Mouse (Mus musculus) forebrain, embryonic 11.5 days (tissue): Measurements from ENCODE around the gene 1500015O10Rik. TPM values are rescaled to one million over a fixed set of nuclear protein-coding genes. Genes with fewer than 3 reads are reported as not detected.

Experiments
- ATAC-seq: fragments of 200-750 bp; cut with Nextera tagmentation; replicated peaks from 2 replicates; pipeline ENCODE4 v1.8.0; 2017; ENCODE audit warnings: moderate TSS enrichment; ENCODE audit not compliant: low FRiP score
- DNase-seq: peaks from one replicate; pipeline ENCODE4 v3.0.0-alpha.2; 2017; ENCODE audit warnings: low spot score
- H3K27ac ChIP-seq: fragments of 300-500 bp; sonication (generic); 2 replicates; pipeline ENCODE4 v1.5.1; 2014; ENCODE audit warnings: low read depth, low read length
- H3K27me3 ChIP-seq: fragments of 300-500 bp; sonication (generic); 2 replicates; pipeline ENCODE4 v1.6.1; 2014; ENCODE audit warnings: mild to moderate bottlenecking, low read length, mixed read lengths; ENCODE audit not compliant: control insufficient read depth, insufficient read depth
- H3K36me3 ChIP-seq: fragments of 300-500 bp; sonication (generic); 2 replicates; pipeline ENCODE4 v1.6.1; 2014; ENCODE audit warnings: mild to moderate bottlenecking, low read length, moderate library complexity, mixed read lengths; ENCODE audit not compliant: control insufficient read depth, insufficient read depth
- H3K4me1 ChIP-seq: fragments of 300-500 bp; sonication (generic); replicated peaks from 2 replicates; pipeline ENCODE4 v1.6.1; 2014; ENCODE audit warnings: low read length, mixed read lengths; ENCODE audit not compliant: control insufficient read depth, insufficient read depth
- H3K4me2 ChIP-seq: fragments of 300-500 bp; sonication (generic); 2 replicates; pipeline ENCODE4 v1.6.1; 2014; ENCODE audit warnings: low read depth, mild to moderate bottlenecking, low read length, moderate library complexity, mixed read lengths; ENCODE audit not compliant: severe bottlenecking
- H3K4me3 ChIP-seq: fragments of 300-500 bp; sonication (generic); 2 replicates; pipeline ENCODE4 v1.5.1; 2014; ENCODE audit warnings: low read depth, low read length
- H3K9ac ChIP-seq: fragments of 300-500 bp; sonication (generic); 2 replicates; pipeline ENCODE4 v1.6.1; 2014; ENCODE audit warnings: low read length
- H3K9me3 ChIP-seq: fragments of 300-500 bp; sonication (generic); 2 replicates; pipeline ENCODE4 v1.6.1; 2016; ENCODE audit warnings: low read length, mixed read lengths; ENCODE audit not compliant: control insufficient read depth
- WGBS: fragments of 180-500 bp; shearing (Covaris S2); extraction: QIAGEN DNeasy Blood & Tissue Kit; methylation state at CpG from one replicate; pipeline ENCODE4 v1.1.7; 2014; 5-methylcytosine and 5-hydroxymethylcytosine counted together
- polyA plus RNA-seq: library from polyadenylated mRNA; unstranded; fragments of >200 nt; fragmentation: Nextera tagmentation; extraction: Ambion mirVana; gene quantifications from 2 replicates; pipeline ENCODE4 v1.2.1, GENCODE M21; 2014

Gene 1500015O10Rik
- polyA plus RNA-seq, 1 experiment from 2014 or later: 0.79 TPM

GRCm38 (mm10) chr1:43766328-43766727, 35.9 kb downstream of the 1500015O10Rik start:
- Histone ChIP-seq H3K4me2 (no peak overlapping the region), H3K36me3 (no peaks in the 10 kb centered on the region), H3K27ac (no peak overlapping the region), H3K9ac (no peak overlapping the region), H3K27me3 (no peaks in the 10 kb centered on the region), H3K9me3 (no peaks in the 10 kb centered on the region), H3K4me1 (no peaks in the 10 kb centered on the region), H3K4me3 (no peak overlapping the region)
- 94% methylated on average over 2 of the region's 2 CpGs for WGBS
- ATAC-seq (no peak), DNase-seq (no peak)

- Histone ChIP-seq H3K4me1 (no peaks in the 10 kb centered on the region), H3K27ac (no peak overlapping the region), H3K9me3 (no peaks in the 10 kb centered on the region), H3K36me3 (no peaks in the 10 kb centered on the region), H3K27me3 (no peaks in the 10 kb centered on the region), H3K4me2 (no peak overlapping the region), H3K9ac (no peak overlapping the region), H3K4me3 (no peak overlapping the region)
- DNase-seq (no peak), ATAC-seq (no peak)
- 84% methylated on average over 4 of the region's 4 CpGs for WGBS
Observed at GRCm38 (mm10) chr1:43768385-43768990, 38.1 kb downstream of the 1500015O10Rik start.

GRCm38 (mm10) chr1:43769348-43769747, 38.9 kb downstream of the 1500015O10Rik start:
- Histone ChIP-seq H3K27me3 (no peaks in the 10 kb centered on the region), H3K4me2 (no peak overlapping the region), H3K4me1 (no peaks in the 10 kb centered on the region), H3K9me3 (no peaks in the 10 kb centered on the region), H3K4me3 (no peak overlapping the region), H3K27ac (no peak overlapping the region), H3K9ac (no peak overlapping the region), H3K36me3 (no peaks in the 10 kb centered on the region)
- DNase-seq (no peak), ATAC-seq (no peak)
- WGBS: 83% methylated on average over 1 of the region's 1 CpGs

GRCm38 (mm10) chr1:43770032-43770431, 39.6 kb downstream of the 1500015O10Rik start:
- no peak overlapping the region for H3K9ac ChIP-seq
- no peak overlapping the region for H3K27ac ChIP-seq
- H3K27me3 ChIP-seq: no peaks in the 10 kb centered on the region
- WGBS: 81% methylated on average over 3 of the region's 3 CpGs
- H3K4me2 ChIP-seq: no peak overlapping the region
- H3K4me3 ChIP-seq: no peak overlapping the region
- H3K36me3 ChIP-seq: no peaks in the 10 kb centered on the region
- DNase-seq (no peak), ATAC-seq (no peak)
- no peaks in the 10 kb centered on the region for H3K4me1 ChIP-seq
- H3K9me3 ChIP-seq: no peaks in the 10 kb centered on the region

GRCm38 (mm10) chr1:43772694-43773093, 42.3 kb downstream of the 1500015O10Rik start:
- H3K4me3 ChIP-seq: no peak overlapping the region
- no peaks in the 10 kb centered on the region for H3K36me3 ChIP-seq
- H3K9me3 ChIP-seq: no peaks in the 10 kb centered on the region
- no peak overlapping the region for H3K27ac ChIP-seq
- no peak for ATAC-seq
- H3K4me1 ChIP-seq: no peaks in the 10 kb centered on the region
- H3K27me3 ChIP-seq: no peaks in the 10 kb centered on the region
- over 99% methylated on average over 3 of the region's 3 CpGs for WGBS
- no peak for DNase-seq
- H3K9ac ChIP-seq: no peak overlapping the region
- H3K4me2 ChIP-seq: no peak overlapping the region

- no peak overlapping the region for H3K27ac ChIP-seq
- ATAC-seq (no peak), DNase-seq (peak; percentile 26)
- no peaks in the 10 kb centered on the region; the same call in 1 of the 2 replicates for H3K36me3 ChIP-seq
- no peaks in the 10 kb centered on the region for H3K27me3 ChIP-seq
- H3K9me3 ChIP-seq: no peaks in the 10 kb centered on the region
- H3K9ac ChIP-seq: no peak overlapping the region
- H3K4me2 ChIP-seq: no peak overlapping the region
- H3K4me3 ChIP-seq: no peak overlapping the region
- no peaks in the 10 kb centered on the region for H3K4me1 ChIP-seq
- 98% methylated on average over 4 of the region's 4 CpGs for WGBS
Observed at GRCm38 (mm10) chr1:43774126-43774525, 43.7 kb downstream of the 1500015O10Rik start.

GRCm38 (mm10) chr1:43776106-43776505, 45.7 kb downstream of the 1500015O10Rik start:
- H3K27me3 ChIP-seq: no peaks in the 10 kb centered on the region
- H3K4me2 ChIP-seq: no peak overlapping the region
- no peak overlapping the region for H3K9ac ChIP-seq
- ATAC-seq (no peak), DNase-seq (no peak)
- no peaks in the 10 kb centered on the region; the same call in 1 of the 2 replicates for H3K36me3 ChIP-seq
- H3K27ac ChIP-seq: no peak overlapping the region
- WGBS: 91% methylated on average over 3 of the region's 3 CpGs
- H3K4me1 ChIP-seq: no peaks in the 10 kb centered on the region
- H3K4me3 ChIP-seq: no peak overlapping the region
- H3K9me3 ChIP-seq: no peaks in the 10 kb centered on the region

GRCm38 (mm10) chr1:43781195-43781594, 50.8 kb downstream of the 1500015O10Rik start:
- Histone ChIP-seq H3K27me3 (no peaks in the 10 kb centered on the region), H3K36me3 (no peaks in the 10 kb centered on the region; the same call in 1 of the 2 replicates), H3K4me1 (no peaks in the 10 kb centered on the region), H3K27ac (no peak overlapping the region), H3K4me2 (no peak overlapping the region), H3K9me3 (no peaks in the 10 kb centered on the region), H3K4me3 (no peak overlapping the region), H3K9ac (no peak overlapping the region)
- 90% methylated on average over 2 of the region's 2 CpGs for WGBS
- DNase-seq (peak; percentile 2), ATAC-seq (no peak)

- Histone ChIP-seq H3K36me3 (no peaks in the 10 kb centered on the region; the same call in 1 of the 2 replicates), H3K27me3 (no peaks in the 10 kb centered on the region), H3K27ac (no peak overlapping the region), H3K4me1 (no peaks in the 10 kb centered on the region), H3K9me3 (no peaks in the 10 kb centered on the region), H3K4me2 (no peak overlapping the region), H3K9ac (no peak overlapping the region), H3K4me3 (no peak overlapping the region)
- 93% methylated on average over 3 of the region's 3 CpGs for WGBS
- peak; percentile 14 for DNase-seq
- ATAC-seq: no peak
Observed at GRCm38 (mm10) chr1:43781672-43782071, 51.3 kb downstream of the 1500015O10Rik start.
